Mouse (Mus musculus) bone marrow, adult 2 months (tissue): ENCODE data around the gene Phc2. TPM values are rescaled to one million over a fixed set of nuclear protein-coding genes. Genes with fewer than 3 reads are reported as not detected.
A peak's percentile ranks its signal among the peaks of the same experiment; 100 is the strongest.

Experiments
- H3K27ac ChIP-seq: fragments of 200-500 bp; 2 replicates; pipeline ENCODE4 v1.5.1; 2012; ENCODE audit warnings: low read depth, mild to moderate bottlenecking, control low read depth, inconsistent platforms, low read length; ENCODE audit not compliant: control insufficient read depth, poor library complexity, insufficient read depth
- H3K4me1 ChIP-seq: fragments of 200-500 bp; 2 replicates; pipeline ENCODE4 v1.6.1; 2011; ENCODE audit warnings: low read length; ENCODE audit not compliant: control insufficient read depth, insufficient read depth
- H3K4me3 ChIP-seq: fragments of 200-500 bp; replicated peaks from 2 replicates; pipeline ENCODE3; 2011; ENCODE audit warnings: mild to moderate bottlenecking, low read depth, low read length, control low read depth; ENCODE audit not compliant: control insufficient read depth
- CTCF ChIP-seq: fragments of 200-500 bp; IDR thresholded peaks from 2 replicates; pipeline ENCODE4 v1.5.1; 2011; ENCODE audit warnings: low read length, control low read depth; ENCODE audit not compliant: control insufficient read depth, insufficient read depth
- POLR2A ChIP-seq: fragments of 200-500 bp; IDR thresholded peaks from 2 replicates; pipeline ENCODE4 v1.6.1; 2011; ENCODE audit warnings: low read depth, mild to moderate bottlenecking, control low read depth, low read length, borderline replicate concordance; ENCODE audit not compliant: control insufficient read depth
- WGBS: fragments of 180-500 bp; shearing (Covaris S2); methylation state at CpG from one replicate; pipeline ENCODE4 v1.1.7; 2018; 5-methylcytosine and 5-hydroxymethylcytosine counted together
- polyA plus RNA-seq: library from polyadenylated mRNA; stranded (reverse); fragments of >200 nt; gene quantifications from 2 replicates; pipeline ENCODE4 v1.2.4, GENCODE M21; 2011; ENCODE audit warnings: low replicate concordance; ENCODE audit not compliant: missing spikeins, insufficient read depth, insufficient read length

Phc2 gene
- polyA plus RNA-seq, 1 experiment, result 36.8 TPM

DNA sequence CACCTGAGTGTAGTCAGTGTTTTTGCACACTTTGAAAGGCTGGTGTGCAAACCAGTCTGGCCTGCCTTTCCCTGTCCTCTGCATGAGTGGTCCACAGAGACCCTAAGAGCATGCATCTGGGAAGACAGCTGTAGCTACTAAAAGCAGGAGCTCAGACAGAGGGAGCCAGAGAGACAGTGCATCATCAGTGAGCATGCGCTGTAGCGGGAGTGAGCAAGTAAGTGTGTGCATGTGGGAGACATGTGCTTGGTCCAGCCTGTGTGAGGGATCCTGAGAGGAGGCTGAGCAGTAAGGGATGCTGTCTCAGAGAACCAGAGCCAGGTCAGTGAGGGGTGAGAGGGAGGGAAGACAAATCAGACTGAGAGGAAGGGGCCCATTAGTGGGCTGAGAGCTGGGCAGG, 46.0 kb downstream of the Phc2 start:
- peaks cover 8% of the 10 kb centered on the region for H3K4me1 ChIP-seq
- no peak for TF ChIP-seq CTCF
- no peak for TF ChIP-seq POLR2A
- no peak overlapping the region for H3K27ac ChIP-seq
- 81% methylated on average over 2 of the region's 2 CpGs for WGBS
- no peak overlapping the region for H3K4me3 ChIP-seq

DNA sequence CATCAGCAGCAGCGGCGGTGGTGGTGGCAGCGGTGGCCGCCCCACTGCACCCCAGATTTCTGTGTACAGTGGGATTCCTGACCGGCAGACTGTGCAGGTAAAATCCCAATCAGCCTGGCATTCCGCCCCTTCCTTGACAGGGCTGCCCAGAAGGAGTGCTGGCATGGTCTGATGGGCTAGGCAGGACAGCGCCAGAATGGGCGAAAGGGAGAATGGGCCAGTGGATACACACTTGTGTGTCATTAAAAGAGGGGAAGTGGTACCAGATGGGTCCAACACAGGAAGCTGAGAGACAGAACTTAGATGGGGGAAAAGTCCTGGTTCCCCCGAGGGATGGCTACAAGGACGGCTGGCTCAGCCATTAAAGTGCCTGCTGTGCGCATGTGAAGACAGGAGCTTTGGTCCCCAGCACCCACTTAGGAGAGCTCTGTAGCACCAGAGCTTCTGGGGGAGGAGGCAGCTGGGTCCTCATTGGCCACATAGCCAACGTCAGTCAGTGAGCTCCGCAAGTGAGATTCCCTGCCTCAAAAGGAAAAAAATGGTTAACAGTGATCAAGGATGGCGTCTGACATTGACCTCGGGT, 50.7 kb downstream of the Phc2 start:
- no peak for TF ChIP-seq CTCF
- TF ChIP-seq POLR2A, result no peak
- no peak overlapping the region for H3K4me3 ChIP-seq
- 81% methylated on average over 15 of the region's 15 CpGs for WGBS
- no peak overlapping the region for H3K27ac ChIP-seq
- peaks cover 4% of the 10 kb centered on the region for H3K4me1 ChIP-seq

DNA sequence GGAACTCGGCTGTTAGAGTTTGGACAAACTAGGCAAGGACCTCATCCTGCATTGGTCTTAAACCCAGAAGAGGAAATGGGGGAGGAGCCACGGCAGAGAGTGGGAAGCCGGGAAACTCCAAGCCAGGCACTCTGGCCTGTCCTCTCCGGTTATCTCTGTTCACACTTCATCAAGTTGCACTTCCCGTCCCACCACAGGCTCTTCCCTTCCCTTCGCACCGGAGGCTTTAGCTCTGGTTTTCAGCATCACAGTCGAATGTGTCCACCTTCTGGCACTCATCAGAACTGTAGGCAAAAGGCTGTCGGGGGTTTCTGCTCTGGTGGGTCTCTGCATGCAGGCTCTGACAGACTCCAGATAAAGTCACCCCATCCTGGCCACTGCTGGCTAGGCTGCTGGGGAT, 52.1 kb downstream of the Phc2 start:
- TF ChIP-seq POLR2A (no peak), CTCF (peak; percentile 23; the same call in 1 of the 2 replicates)
- Histone ChIP-seq H3K27ac (no peak overlapping the region), H3K4me3 (no peak overlapping the region), H3K4me1 (no peaks in the 10 kb centered on the region; the same call in 1 of the 2 replicates)
- 7% methylated on average over 9 of the region's 9 CpGs for WGBS

DNA sequence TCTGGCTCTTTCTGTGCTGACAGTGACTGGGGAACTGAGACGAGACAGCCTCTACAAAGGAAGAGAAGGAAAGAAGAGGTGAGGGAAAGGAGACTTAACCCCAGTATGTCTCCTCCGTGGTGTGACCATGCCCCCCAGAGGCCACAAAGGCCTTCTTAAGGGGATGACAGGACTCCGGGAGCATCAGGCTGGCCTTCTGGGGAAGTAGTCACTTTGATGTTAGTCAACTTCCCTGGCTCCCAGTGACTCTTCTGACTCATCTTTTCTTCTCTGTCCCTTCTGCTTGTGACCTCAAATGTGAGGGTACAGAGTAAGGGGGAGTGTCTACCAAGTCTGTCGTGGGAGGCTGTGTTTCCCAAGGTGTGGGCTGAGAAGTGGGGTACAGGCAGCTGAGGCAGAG, 52.9 kb downstream of the Phc2 start:
- no peak for TF ChIP-seq POLR2A
- no peak for TF ChIP-seq CTCF
- WGBS, result 48% methylated on average over 4 of the region's 4 CpGs
- Histone ChIP-seq H3K4me3 (no peak overlapping the region), H3K4me1 (no peaks in the 10 kb centered on the region; the same call in 1 of the 2 replicates), H3K27ac (no peak overlapping the region)

DNA sequence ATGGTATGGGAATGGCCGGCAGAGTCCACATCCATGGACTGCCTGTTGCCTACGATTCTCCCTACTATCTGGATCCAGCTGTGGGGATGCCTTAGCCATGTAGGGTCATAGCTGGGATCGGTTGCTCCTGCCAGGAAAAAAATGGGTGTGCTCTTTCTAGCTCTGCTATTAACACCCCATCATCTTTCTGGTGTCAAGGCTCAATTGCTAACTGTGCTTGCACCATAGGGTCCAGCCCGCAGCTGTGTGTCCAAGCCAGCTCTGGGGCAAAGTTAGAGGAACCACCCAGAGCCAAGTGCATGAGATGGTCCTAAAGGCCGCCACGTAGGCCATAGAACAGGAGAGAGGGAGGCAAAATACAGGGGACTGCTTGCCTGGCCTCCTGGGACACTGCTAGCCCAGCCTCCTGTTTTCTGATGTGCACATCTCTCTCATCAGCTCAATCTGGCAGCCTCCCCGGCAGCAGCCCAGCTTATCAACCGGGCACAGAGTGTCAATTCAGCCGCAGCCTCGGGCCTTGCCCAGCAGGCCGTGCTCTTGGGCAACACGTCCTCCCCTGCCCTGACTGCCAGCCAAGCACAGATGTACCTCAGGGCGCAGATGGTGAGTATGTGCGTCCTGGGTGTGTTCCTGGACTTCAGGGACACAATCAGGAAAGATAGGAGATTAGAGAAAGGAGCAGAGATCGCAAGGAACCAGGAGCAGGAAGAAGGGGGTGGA, 54.7 kb downstream of the Phc2 start:
- H3K27ac ChIP-seq, result no peak overlapping the region
- 69% methylated on average over 15 of the region's 15 CpGs for WGBS
- no peak overlapping the region for H3K4me3 ChIP-seq
- TF ChIP-seq CTCF, result no peak
- TF ChIP-seq POLR2A, result no peak
- no peaks in the 10 kb centered on the region; the same call in 1 of the 2 replicates for H3K4me1 ChIP-seq

DNA sequence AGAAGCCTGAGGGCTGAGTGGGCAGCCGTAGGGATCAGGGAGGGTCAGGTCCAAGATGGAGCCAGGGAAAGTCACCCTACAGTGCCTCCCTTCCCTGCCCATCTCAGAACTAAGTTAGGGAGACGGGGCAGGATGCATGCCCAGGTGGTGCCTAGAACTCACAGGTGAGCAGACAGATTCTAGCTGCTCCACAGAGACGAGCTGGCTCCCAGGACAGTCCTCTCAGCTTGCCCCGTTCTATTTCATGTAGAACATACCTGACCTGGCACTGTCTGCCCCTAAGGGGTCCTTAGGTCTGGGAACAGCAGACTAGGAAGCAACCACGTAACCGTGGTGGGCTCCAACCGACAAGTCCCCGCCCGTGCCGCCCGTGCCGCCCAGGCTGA, 55.3 kb downstream of the Phc2 start:
- 88% methylated on average over 12 of the region's 12 CpGs for WGBS
- Histone ChIP-seq H3K27ac (no peak overlapping the region), H3K4me1 (no peaks in the 10 kb centered on the region; the same call in 1 of the 2 replicates), H3K4me3 (no peak overlapping the region)
- TF ChIP-seq POLR2A (no peak), CTCF (no peak)

DNA sequence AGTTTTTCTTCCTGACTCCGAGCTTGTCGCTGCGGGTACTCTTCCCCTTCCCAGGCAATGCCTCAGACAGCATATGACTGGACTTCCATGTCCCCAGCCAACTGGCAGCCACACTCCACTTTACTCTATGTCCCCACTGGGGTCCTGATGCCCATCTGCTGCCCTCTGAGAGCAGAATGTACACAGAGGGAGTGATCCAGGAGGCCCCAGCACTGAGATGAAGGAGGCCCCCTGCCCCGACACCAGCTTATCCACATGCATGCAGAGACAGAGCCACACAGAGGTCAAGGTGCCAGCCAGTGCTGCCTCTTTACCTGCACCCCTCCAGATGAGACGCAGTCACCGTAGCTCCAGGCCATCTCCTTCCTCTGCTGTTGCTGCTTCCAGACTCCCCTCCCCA, 55.8 kb downstream of the Phc2 start:
- Histone ChIP-seq H3K4me1 (no peaks in the 10 kb centered on the region; the same call in 1 of the 2 replicates), H3K4me3 (no peak overlapping the region), H3K27ac (no peak overlapping the region)
- TF ChIP-seq POLR2A (no peak), CTCF (no peak)
- 92% methylated on average over 6 of the region's 6 CpGs for WGBS

DNA sequence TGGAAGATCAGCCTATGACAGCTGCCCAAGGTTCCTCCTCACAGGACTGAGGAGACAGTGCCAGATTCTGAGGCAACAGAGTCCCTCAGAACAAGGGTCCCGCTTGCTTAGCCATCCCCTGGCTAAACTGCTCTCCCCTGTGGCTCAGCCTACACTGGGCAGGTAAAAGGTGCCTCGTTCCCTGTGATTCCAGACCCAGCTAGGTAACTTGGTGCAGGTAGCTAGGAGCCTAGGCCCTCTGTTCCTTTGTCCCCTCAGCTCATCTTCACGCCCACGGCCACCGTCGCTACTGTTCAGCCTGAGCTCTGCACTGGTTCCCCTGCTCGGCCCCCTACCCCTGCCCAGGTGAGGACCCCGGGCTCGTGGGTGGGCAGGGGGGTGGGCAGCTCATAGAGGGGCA, 56.3 kb downstream of the Phc2 start:
- no peak overlapping the region for H3K4me3 ChIP-seq
- TF ChIP-seq CTCF, result no peak
- 0 out of 2 replicates have a peak, but pooled peaks have one; percentile 12 for TF ChIP-seq POLR2A
- WGBS, result 88% methylated on average over 9 of the region's 9 CpGs
- H3K27ac ChIP-seq, result no peak overlapping the region
- H3K4me1 ChIP-seq, result no peaks in the 10 kb centered on the region; the same call in 1 of the 2 replicates
